Mouse (Mus musculus) intestine, embryonic 15.5 days (tissue): ENCODE measurements around the gene Mrpl9. TPM values are rescaled to one million over a fixed set of nuclear protein-coding genes. Genes with fewer than 3 reads are reported as not detected.

ENCODE experiments used
- ATAC-seq: fragments of 200-750 bp; cut with Nextera tagmentation; 2 replicates; pipeline ENCODE4 v1.8.0; 2017; ENCODE audit warnings: moderate TSS enrichment, moderate library complexity
- H3K27ac ChIP-seq: fragments of 300-500 bp; sonication (generic); 2 replicates; pipeline ENCODE4 v1.5.1; 2015; ENCODE audit warnings: mild to moderate bottlenecking, inconsistent platforms
- H3K27me3 ChIP-seq: fragments of 300-500 bp; sonication (generic); replicated peaks from 2 replicates; pipeline ENCODE4 v1.6.1; 2015; ENCODE audit warnings: inconsistent platforms
- H3K36me3 ChIP-seq: fragments of 300-500 bp; sonication (generic); 2 replicates; pipeline ENCODE4 v1.6.1; 2015; ENCODE audit warnings: inconsistent platforms
- H3K4me1 ChIP-seq: fragments of 300-500 bp; sonication (generic); replicated peaks from 2 replicates; pipeline ENCODE4 v1.6.1; 2015; ENCODE audit warnings: inconsistent platforms
- H3K4me2 ChIP-seq: fragments of 300-500 bp; sonication (generic); replicated peaks from 2 replicates; pipeline ENCODE4 v1.6.1; 2015; ENCODE audit warnings: mild to moderate bottlenecking, inconsistent platforms
- H3K4me3 ChIP-seq: fragments of 300-500 bp; sonication (generic); replicated peaks from 2 replicates; pipeline ENCODE4 v1.5.1; 2015; ENCODE audit warnings: inconsistent platforms
- H3K9ac ChIP-seq: fragments of 300-500 bp; sonication (generic); 2 replicates; pipeline ENCODE4 v1.6.1; 2015; ENCODE audit warnings: inconsistent platforms
- H3K9me3 ChIP-seq: fragments of 300-500 bp; sonication (generic); 2 replicates; pipeline ENCODE4 v1.6.1; 2016; ENCODE audit warnings: inconsistent platforms
- WGBS: fragments of 180-500 bp; shearing (Covaris S2); methylation state at CpG from one replicate; pipeline ENCODE4 v1.1.7; 2015; 5-methylcytosine and 5-hydroxymethylcytosine counted together
- polyA plus RNA-seq: library from polyadenylated mRNA; unstranded; fragments of >200 nt; fragmentation: Nextera tagmentation; extraction: Ambion mirVana; gene quantifications from 2 replicates; pipeline ENCODE4 v1.2.1, GENCODE M21; 2015

Gene Mrpl9
- polyA plus RNA-seq, 1 experiment from 2014 or later = 69.3 TPM

- peak overlapping the region; percentile 14 for H3K4me3 ChIP-seq
- no peak overlapping the region for H3K9ac ChIP-seq
- no peaks in the 10 kb centered on the region for H3K36me3 ChIP-seq
- 13% methylated on average over 28 of the region's 28 CpGs for WGBS
- peak overlapping the region; percentile 73 for H3K27ac ChIP-seq
- peaks cover 7% of the 10 kb centered on the region for H3K4me1 ChIP-seq
- peak; percentile 89 for ATAC-seq
- H3K4me2 ChIP-seq = peak overlapping the region; percentile 49
- no peaks in the 10 kb centered on the region for H3K9me3 ChIP-seq
- no peaks in the 10 kb centered on the region for H3K27me3 ChIP-seq
Observed at GRCm38 (mm10) chr3:94472447-94473114, 29.5 kb downstream of the Mrpl9 start.

GRCm38 (mm10) chr3:94473115-94473505 is 30.0 kb downstream of the Mrpl9 start:
- peaks cover 7% of the 10 kb centered on the region for H3K4me1 ChIP-seq
- H3K9ac ChIP-seq = no peak overlapping the region
- 36% methylated on average over 10 of the region's 10 CpGs for WGBS
- no peak for ATAC-seq
- no peaks in the 10 kb centered on the region for H3K27me3 ChIP-seq
- H3K4me2 ChIP-seq = peak overlapping the region; percentile 49
- H3K4me3 ChIP-seq = no peak overlapping the region
- no peaks in the 10 kb centered on the region for H3K36me3 ChIP-seq
- H3K27ac ChIP-seq = peak overlapping the region; percentile 73
- H3K9me3 ChIP-seq = no peaks in the 10 kb centered on the region

- peaks cover 7% of the 10 kb centered on the region for H3K4me1 ChIP-seq
- no peak overlapping the region for H3K27ac ChIP-seq
- 43% methylated on average over 5 of the region's 5 CpGs for WGBS
- H3K4me2 ChIP-seq = no peak overlapping the region
- H3K9ac ChIP-seq = no peak overlapping the region
- no peaks in the 10 kb centered on the region for H3K9me3 ChIP-seq
- no peaks in the 10 kb centered on the region for H3K36me3 ChIP-seq
- ATAC-seq = no peak
- H3K27me3 ChIP-seq = no peaks in the 10 kb centered on the region; the same call in 1 of the 2 replicates
- no peak overlapping the region for H3K4me3 ChIP-seq
Observed at GRCm38 (mm10) chr3:94473567-94474232, 30.6 kb downstream of the Mrpl9 start.

- H3K27me3 ChIP-seq = no peaks in the 10 kb centered on the region; the same call in 1 of the 2 replicates
- no peak overlapping the region for H3K27ac ChIP-seq
- WGBS = 29% methylated on average over 8 of the region's 8 CpGs
- H3K9ac ChIP-seq = no peak overlapping the region
- H3K9me3 ChIP-seq = no peaks in the 10 kb centered on the region
- peaks cover 9% of the 10 kb centered on the region for H3K4me1 ChIP-seq
- H3K36me3 ChIP-seq = no peaks in the 10 kb centered on the region
- peak; percentile 50 for ATAC-seq
- no peak overlapping the region for H3K4me3 ChIP-seq
- H3K4me2 ChIP-seq = no peak overlapping the region
Observed at GRCm38 (mm10) chr3:94476301-94477035, 33.4 kb downstream of the Mrpl9 start.

- Histone ChIP-seq H3K9ac (no peak overlapping the region), H3K27ac (no peak overlapping the region)
- no peak for ATAC-seq
Observed at GRCm38 (mm10) chr3:94477444-94477843, 34.3 kb downstream of the Mrpl9 start.

GRCm38 (mm10) chr3:94477981-94478422 is 34.9 kb downstream of the Mrpl9 start, which contains the start of gene Celf3:
TSS of gene Celf3 (plus strand) at chr3:94478295.
- H3K9me3 ChIP-seq = no peaks in the 10 kb centered on the region
- 7% methylated on average over 14 of the region's 14 CpGs for WGBS
- peaks cover 8% of the 10 kb centered on the region for H3K4me1 ChIP-seq
- H3K9ac ChIP-seq = no peak within 1 kb of the TSS
- H3K36me3 ChIP-seq = no peaks in the 10 kb centered on the region
- H3K27ac ChIP-seq = no peak within 1 kb of the TSS
- peak within 1 kb of the TSS; percentile 19 for H3K4me3 ChIP-seq
- ATAC-seq = peak; percentile 36; the same call in 1 of the 2 replicates
- H3K27me3 ChIP-seq = no peaks in the 10 kb centered on the region; the same call in 1 of the 2 replicates
- H3K4me2 ChIP-seq = no peak within 1 kb of the TSS

More at GRCm38 (mm10) chr3:94477444-94477843, 34.3 kb downstream of the Mrpl9 start:
- H3K9me3 ChIP-seq = no peaks in the 10 kb centered on the region
- peaks cover 9% of the 10 kb centered on the region for H3K4me1 ChIP-seq
- H3K4me3 ChIP-seq = no peak overlapping the region
- H3K4me2 ChIP-seq = no peak overlapping the region
- H3K27me3 ChIP-seq = no peaks in the 10 kb centered on the region; the same call in 1 of the 2 replicates
- H3K36me3 ChIP-seq = no peaks in the 10 kb centered on the region
- WGBS = 57% methylated on average over 4 of the region's 4 CpGs

- no peaks in the 10 kb centered on the region for H3K9me3 ChIP-seq
- 17% methylated on average over 9 of the region's 9 CpGs for WGBS
- no peak overlapping the region for H3K9ac ChIP-seq
- H3K4me3 ChIP-seq = peak overlapping the region; percentile 19
- no peak overlapping the region for H3K4me2 ChIP-seq
- H3K27me3 ChIP-seq = no peaks in the 10 kb centered on the region; the same call in 1 of the 2 replicates
- ATAC-seq = no peak
- H3K27ac ChIP-seq = no peak overlapping the region
- H3K4me1 ChIP-seq = peaks cover 4% of the 10 kb centered on the region; the same call in 1 of the 2 replicates
- no peaks in the 10 kb centered on the region for H3K36me3 ChIP-seq
Observed at GRCm38 (mm10) chr3:94478591-94479169, 35.6 kb downstream of the Mrpl9 start.

GRCm38 (mm10) chr3:94479564-94479963 is 36.4 kb downstream of the Mrpl9 start:
- 8% methylated on average over 11 of the region's 11 CpGs for WGBS
- Histone ChIP-seq H3K9ac (no peak overlapping the region), H3K4me1 (peaks cover 2% of the 10 kb centered on the region; the same call in 1 of the 2 replicates), H3K36me3 (no peaks in the 10 kb centered on the region), H3K27me3 (no peaks in the 10 kb centered on the region; the same call in 1 of the 2 replicates), H3K4me3 (peak overlapping the region; percentile 19), H3K27ac (no peak overlapping the region), H3K9me3 (no peaks in the 10 kb centered on the region), H3K4me2 (peak overlapping the region; percentile 51)
- no peak for ATAC-seq

- Histone ChIP-seq H3K4me1 (peaks cover 2% of the 10 kb centered on the region; the same call in 1 of the 2 replicates), H3K9me3 (no peaks in the 10 kb centered on the region), H3K4me3 (peak within 1 kb of the TSS; percentile 19), H3K4me2 (peak within 1 kb of the TSS; percentile 51), H3K9ac (no peak within 1 kb of the TSS), H3K27me3 (no peaks in the 10 kb centered on the region; the same call in 1 of the 2 replicates), H3K36me3 (no peaks in the 10 kb centered on the region), H3K27ac (no peak within 1 kb of the TSS)
- ATAC-seq = no peak
- 10% methylated on average over 16 of the region's 16 CpGs for WGBS
Observed at GRCm38 (mm10) chr3:94480291-94480884, 37.3 kb downstream of the Mrpl9 start, which contains the start of gene Riiad1. TSS of gene Riiad1 (minus strand) at chr3:94480341.

- H3K27ac ChIP-seq = no peak overlapping the region
- H3K4me1 ChIP-seq = peaks cover 2% of the 10 kb centered on the region; the same call in 1 of the 2 replicates
- H3K27me3 ChIP-seq = no peaks in the 10 kb centered on the region; the same call in 1 of the 2 replicates
- no peak overlapping the region for H3K9ac ChIP-seq
- WGBS = 64% methylated on average over 4 of the region's 4 CpGs
- H3K4me2 ChIP-seq = no peak overlapping the region
- H3K36me3 ChIP-seq = no peaks in the 10 kb centered on the region
- H3K9me3 ChIP-seq = no peaks in the 10 kb centered on the region
- no peak overlapping the region for H3K4me3 ChIP-seq
- no peak for ATAC-seq
Observed at GRCm38 (mm10) chr3:94481429-94481828, 38.3 kb downstream of the Mrpl9 start.

- 80% methylated on average over 17 of the region's 17 CpGs for WGBS
- no peak for ATAC-seq
Observed at GRCm38 (mm10) chr3:94482764-94483385, 39.8 kb downstream of the Mrpl9 start.

More at GRCm38 (mm10) chr3:94482764-94483385, 39.8 kb downstream of the Mrpl9 start:
- no peak overlapping the region for H3K4me2 ChIP-seq
- no peak overlapping the region for H3K4me3 ChIP-seq
- no peaks in the 10 kb centered on the region for H3K9me3 ChIP-seq
- H3K27ac ChIP-seq = no peak overlapping the region
- no peaks in the 10 kb centered on the region for H3K36me3 ChIP-seq
- no peaks in the 10 kb centered on the region; the same call in 1 of the 2 replicates for H3K27me3 ChIP-seq
- 0 out of 2 replicates have a peak, but pooled peaks cover 4% of the 10 kb centered on the region for H3K4me1 ChIP-seq
- no peak overlapping the region for H3K9ac ChIP-seq
